Mouse (Mus musculus): ENCODE data around the gene Ankrd63.

DNA sequence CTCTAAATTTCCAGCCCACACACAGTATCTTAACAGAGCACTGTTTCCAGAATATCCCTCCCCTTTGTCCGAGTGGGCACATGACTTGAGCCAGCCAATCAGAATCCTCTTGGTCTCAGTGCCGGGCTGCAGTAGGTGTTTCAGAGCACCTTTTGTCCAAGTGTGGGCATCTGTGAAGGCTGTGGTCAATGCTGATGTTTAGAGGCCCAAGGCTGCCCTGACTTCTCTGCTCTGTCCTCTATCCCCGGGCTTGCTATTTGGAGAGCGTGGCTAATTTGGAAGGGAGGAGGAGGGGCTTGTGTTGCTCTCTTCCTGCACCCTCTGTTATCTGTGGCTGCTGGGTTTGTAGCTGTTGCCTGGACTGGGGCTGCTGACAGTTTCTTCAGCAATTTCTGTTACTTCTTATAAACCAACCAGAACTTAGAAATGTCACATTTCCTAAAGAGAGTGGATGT lies 43.7 kb downstream of the Ankrd63 start:
- TF ChIP-seq CTCF (IDR thresholded peaks at IDR 0.05; ENCODE audit: low read depth) (no peak), EP300 (optimal IDR thresholded peaks at IDR 0.05) (no peak)

Measured in stomach, postnatal 0 days (tissue).